Mouse (Mus musculus): ENCODE data around the gene Fam104a. TPM values are rescaled to one million over a fixed set of nuclear protein-coding genes. Genes with fewer than 3 reads are reported as not detected.

Fam104a gene
- total RNA-seq, 1 experiment from 2014 or later, result 25.7 TPM

- DNase-seq, result no peak
Measured at GRCm38 (mm10) chr11:113631302-113631701, 52.7 kb downstream of the Fam104a start.

- peak; percentile 28 for DNase-seq
Measured at GRCm38 (mm10) chr11:113630642-113631041, 53.3 kb downstream of the Fam104a start.

GRCm38 (mm10) chr11:113627785-113628184 lies 56.2 kb downstream of the Fam104a start:
- DNase-seq, result peak; percentile 42

GRCm38 (mm10) chr11:113625437-113625836 lies 58.5 kb downstream of the Fam104a start:
- DNase-seq, result no peak

GRCm38 (mm10) chr11:113622028-113622427 lies 61.9 kb downstream of the Fam104a start:
- no peak for DNase-seq

- no peak for DNase-seq
Measured at GRCm38 (mm10) chr11:113621001-113621400, 63.0 kb downstream of the Fam104a start.

- DNase-seq, result no peak
Measured at GRCm38 (mm10) chr11:113619420-113620080, 64.4 kb downstream of the Fam104a start.

- DNase-seq, result peak; percentile 88
Measured at GRCm38 (mm10) chr11:113618672-113619419, 65.1 kb downstream of the Fam104a start, which contains the start of gene Sstr2. Gene Sstr2 (plus strand): TSS chr11:113619342.

- DNase-seq, result no peak
Measured at GRCm38 (mm10) chr11:113618303-113618671, 65.7 kb downstream of the Fam104a start.

- DNase-seq, result peak; percentile 85
Measured at GRCm38 (mm10) chr11:113617132-113617911, 66.6 kb downstream of the Fam104a start.

- DNase-seq, result no peak
Measured at GRCm38 (mm10) chr11:113614476-113614875, 69.5 kb downstream of the Fam104a start.

- DNase-seq, result peak; percentile 74
Measured at GRCm38 (mm10) chr11:113611664-113612611, 72.0 kb downstream of the Fam104a start.

Other genes with a start within 250 kb of the Fam104a start
- 2.4 and 2.6 TPM in 2 replicates for gene Sstr2, start 64.8 kb downstream of the Fam104a start, total RNA-seq (2021)
- gene Cog1, start 35.0 kb downstream of the Fam104a start, total RNA-seq (2021), result 30.8 and 31.9 TPM in 2 replicates
- gene Slc39a11, start 34.1 kb downstream of the Fam104a start, total RNA-seq (2021), result 13.7 and 17.5 TPM in 2 replicates
- 15.9 and 18.2 TPM in 2 replicates for gene D11Wsu47e, start 257 bp upstream of the Fam104a start, total RNA-seq (2021)
- gene Cpsf4l, start 25.9 kb upstream of the Fam104a start, total RNA-seq (2021), result 1.5 and 2.5 TPM in 2 replicates
- gene Cdc42ep4, start 67.7 kb upstream of the Fam104a start, total RNA-seq (2021), result 76.8 and 82.7 TPM in 2 replicates

Data from adrenal gland, postnatal 14 days (tissue).